Mouse (Mus musculus): ENCODE measurements around the gene Tnfsf13. TPM values are rescaled to one million over a fixed set of nuclear protein-coding genes. Genes with fewer than 3 reads are reported as not detected.

Tnfsf13 gene
- polyA plus RNA-seq, 1 experiment, result 23.9 TPM

GRCm38 (mm10) chr11:69665961-69666664, 19.5 kb downstream of the Tnfsf13 start, which contains the start of gene Cd68:
TSS of gene Cd68 (minus strand) at chr11:69666153.
- H3K27ac ChIP-seq (ENCODE audit: insufficient read depth, low read depth, low read length), result peak within 1 kb of the TSS; percentile 96
- H3K4me3 ChIP-seq (ENCODE audit: insufficient read depth, low read length), result peak within 1 kb of the TSS; percentile 90
- TF ChIP-seq POLR2A (IDR thresholded peaks at IDR 0.05; ENCODE audit: borderline replicate concordance, low read depth, low read length) (no peak), CTCF (IDR thresholded peaks at IDR 0.05; ENCODE audit: low read depth, low read length) (no peak)
- H3K4me1 ChIP-seq (ENCODE audit: control insufficient read depth, insufficient read depth, low read length), result peaks cover 20% of the 10 kb centered on the region

GRCm38 (mm10) chr11:69665457-69665960, 20.1 kb downstream of the Tnfsf13 start:
- peaks cover 20% of the 10 kb centered on the region for H3K4me1 ChIP-seq (ENCODE audit: control insufficient read depth, insufficient read depth, low read length)
- H3K4me3 ChIP-seq (ENCODE audit: insufficient read depth, low read length), result peak overlapping the region; percentile 90
- TF ChIP-seq POLR2A (IDR thresholded peaks at IDR 0.05; ENCODE audit: borderline replicate concordance, low read depth, low read length) (no peak), CTCF (IDR thresholded peaks at IDR 0.05; ENCODE audit: low read depth, low read length) (no peak)
- H3K27ac ChIP-seq (ENCODE audit: insufficient read depth, low read depth, low read length), result peak overlapping the region; percentile 96

GRCm38 (mm10) chr11:69664841-69665240, 20.7 kb downstream of the Tnfsf13 start:
- peak overlapping the region; percentile 96 for H3K27ac ChIP-seq (ENCODE audit: insufficient read depth, low read depth, low read length)
- TF ChIP-seq CTCF (IDR thresholded peaks at IDR 0.05; ENCODE audit: low read depth, low read length) (peak; percentile 16; the same call in 1 of the 2 replicates), POLR2A (IDR thresholded peaks at IDR 0.05; ENCODE audit: borderline replicate concordance, low read depth, low read length) (no peak)
- peaks cover 20% of the 10 kb centered on the region for H3K4me1 ChIP-seq (ENCODE audit: control insufficient read depth, insufficient read depth, low read length)
- peak overlapping the region; percentile 90 for H3K4me3 ChIP-seq (ENCODE audit: insufficient read depth, low read length)

- H3K4me3 ChIP-seq (ENCODE audit: insufficient read depth, low read length), result peak overlapping the region; percentile 90
- peaks cover 20% of the 10 kb centered on the region for H3K4me1 ChIP-seq (ENCODE audit: control insufficient read depth, insufficient read depth, low read length)
- H3K27ac ChIP-seq (ENCODE audit: insufficient read depth, low read depth, low read length), result peak overlapping the region; percentile 96
- no peak for TF ChIP-seq CTCF (IDR thresholded peaks at IDR 0.05; ENCODE audit: low read depth, low read length)
- TF ChIP-seq POLR2A (IDR thresholded peaks at IDR 0.05; ENCODE audit: borderline replicate concordance, low read depth, low read length), result no peak
Observed at GRCm38 (mm10) chr11:69663795-69664194, 21.8 kb downstream of the Tnfsf13 start.

GRCm38 (mm10) chr11:69662967-69663671, 22.5 kb downstream of the Tnfsf13 start:
- Histone ChIP-seq H3K4me3 (ENCODE audit: insufficient read depth, low read length) (peak overlapping the region; percentile 90), H3K4me1 (ENCODE audit: control insufficient read depth, insufficient read depth, low read length) (peaks cover 16% of the 10 kb centered on the region), H3K27ac (ENCODE audit: insufficient read depth, low read depth, low read length) (peak overlapping the region; percentile 96)
- TF ChIP-seq CTCF (IDR thresholded peaks at IDR 0.05; ENCODE audit: low read depth, low read length), result no peak
- TF ChIP-seq POLR2A (IDR thresholded peaks at IDR 0.05; ENCODE audit: borderline replicate concordance, low read depth, low read length), result no peak

- Histone ChIP-seq H3K4me1 (ENCODE audit: control insufficient read depth, insufficient read depth, low read length) (peaks cover 12% of the 10 kb centered on the region), H3K4me3 (ENCODE audit: insufficient read depth, low read length) (peak within 1 kb of the TSS; percentile 90), H3K27ac (ENCODE audit: insufficient read depth, low read depth, low read length) (peak within 1 kb of the TSS; percentile 96)
- TF ChIP-seq POLR2A (IDR thresholded peaks at IDR 0.05; ENCODE audit: borderline replicate concordance, low read depth, low read length) (no peak; the same call in 1 of the 2 replicates), CTCF (IDR thresholded peaks at IDR 0.05; ENCODE audit: low read depth, low read length) (no peak)
Observed at GRCm38 (mm10) chr11:69662213-69662966, 23.2 kb downstream of the Tnfsf13 start, which contains the start of gene Mpdu1. TSS of gene Mpdu1 (minus strand) at chr11:69662642.

- H3K4me1 ChIP-seq (ENCODE audit: control insufficient read depth, insufficient read depth, low read length), result peaks cover 9% of the 10 kb centered on the region
- H3K4me3 ChIP-seq (ENCODE audit: insufficient read depth, low read length), result peak overlapping the region; percentile 90
- H3K27ac ChIP-seq (ENCODE audit: insufficient read depth, low read depth, low read length), result peak overlapping the region; percentile 96
- no peak for TF ChIP-seq CTCF (IDR thresholded peaks at IDR 0.05; ENCODE audit: low read depth, low read length)
- no peak for TF ChIP-seq POLR2A (IDR thresholded peaks at IDR 0.05; ENCODE audit: borderline replicate concordance, low read depth, low read length)
Observed at GRCm38 (mm10) chr11:69661221-69661881, 24.2 kb downstream of the Tnfsf13 start.

- TF ChIP-seq CTCF (IDR thresholded peaks at IDR 0.05; ENCODE audit: low read depth, low read length), result no peak
- TF ChIP-seq POLR2A (IDR thresholded peaks at IDR 0.05; ENCODE audit: borderline replicate concordance, low read depth, low read length), result no peak
- Histone ChIP-seq H3K4me1 (ENCODE audit: control insufficient read depth, insufficient read depth, low read length) (peaks cover 12% of the 10 kb centered on the region), H3K27ac (ENCODE audit: insufficient read depth, low read depth, low read length) (no peak overlapping the region), H3K4me3 (ENCODE audit: insufficient read depth, low read length) (no peak overlapping the region)
Observed at GRCm38 (mm10) chr11:69657462-69657881, 28.1 kb downstream of the Tnfsf13 start.

Data from bone marrow macrophage, adult 2 months (primary cell).